Mouse (Mus musculus): ENCODE results near the gene Gas2.

Gene Gas2

GRCm38 (mm10) chr7:51880121-51880520 is 18.3 kb downstream of the Gas2 start:
- DNase-seq (ENCODE audit: low read depth, low spot score), result no peak

GRCm38 (mm10) chr7:51885345-51885744 is 23.5 kb downstream of the Gas2 start:
- DNase-seq (ENCODE audit: low read depth, low spot score), result no peak

GRCm38 (mm10) chr7:51887678-51888567 is 26.1 kb downstream of the Gas2 start:
- DNase-seq (ENCODE audit: low read depth, low spot score), result peak; percentile 40

GRCm38 (mm10) chr7:51889601-51890000 is 27.8 kb downstream of the Gas2 start:
- DNase-seq (ENCODE audit: low read depth, low spot score), result no peak

GRCm38 (mm10) chr7:51892224-51892965 is 30.6 kb downstream of the Gas2 start:
- no peak for DNase-seq (ENCODE audit: low read depth, low spot score)

- DNase-seq (ENCODE audit: low read depth, low spot score), result no peak
Observed at GRCm38 (mm10) chr7:51893008-51893407, 31.2 kb downstream of the Gas2 start.

- DNase-seq (ENCODE audit: low read depth, low spot score), result no peak
Observed at GRCm38 (mm10) chr7:51894133-51894801, 32.5 kb downstream of the Gas2 start.

GRCm38 (mm10) chr7:51894939-51895338 is 33.1 kb downstream of the Gas2 start:
- no peak for DNase-seq (ENCODE audit: low read depth, low spot score)

GRCm38 (mm10) chr7:51899066-51899465 is 37.3 kb downstream of the Gas2 start:
- DNase-seq (ENCODE audit: low read depth, low spot score), result no peak

- peak; percentile 66 for DNase-seq (ENCODE audit: low read depth, low spot score)
Observed at GRCm38 (mm10) chr7:51913292-51914050, 51.7 kb downstream of the Gas2 start.

GRCm38 (mm10) chr7:51914132-51914531 is 52.3 kb downstream of the Gas2 start:
- DNase-seq (ENCODE audit: low read depth, low spot score), result no peak

GRCm38 (mm10) chr7:51928761-51929519 is 67.1 kb downstream of the Gas2 start:
- DNase-seq (ENCODE audit: low read depth, low spot score), result peak; percentile 39

- peak; percentile 36 for DNase-seq (ENCODE audit: low read depth, low spot score)
Observed at GRCm38 (mm10) chr7:51931217-51931616, 69.4 kb downstream of the Gas2 start.

GRCm38 (mm10) chr7:51937337-51937736 is 75.5 kb downstream of the Gas2 start:
- no peak for DNase-seq (ENCODE audit: low read depth, low spot score)

GRCm38 (mm10) chr7:51940461-51940860 is 78.6 kb downstream of the Gas2 start:
- no peak for DNase-seq (ENCODE audit: low read depth, low spot score)

- no peak for DNase-seq (ENCODE audit: low read depth, low spot score)
Observed at GRCm38 (mm10) chr7:51955424-51956041, 93.7 kb downstream of the Gas2 start.

GRCm38 (mm10) chr7:51957766-51958165 is 96.0 kb downstream of the Gas2 start:
- no peak for DNase-seq (ENCODE audit: low read depth, low spot score)

- DNase-seq (ENCODE audit: low read depth, low spot score), result no peak
Observed at GRCm38 (mm10) chr7:51960698-51961374, 99.0 kb downstream of the Gas2 start.

- no peak for DNase-seq (ENCODE audit: low read depth, low spot score)
Observed at GRCm38 (mm10) chr7:51962219-51962952, 100.6 kb downstream of the Gas2 start.
